Mouse (Mus musculus) cerebellum, adult 2 months (tissue): ENCODE results near the gene Timm8b.

Experiments
- CTCF ChIP-seq: fragments of 200-500 bp; IDR thresholded peaks from 2 replicates; pipeline ENCODE4 v1.5.1; 2011; ENCODE audit warnings: low read depth, mild to moderate bottlenecking, control low read depth, low read length, moderate library complexity, borderline replicate concordance; ENCODE audit not compliant: insufficient read depth
- POLR2A ChIP-seq: fragments of 200-500 bp; IDR thresholded peaks from 2 replicates; pipeline ENCODE4 v1.6.1; 2011; ENCODE audit warnings: low read length, control low read depth, borderline replicate concordance; ENCODE audit not compliant: insufficient read depth

GRCm38 (mm10) chr9:50617794-50618330, 14.2 kb downstream of the Timm8b start:
- TF ChIP-seq CTCF (no peak), POLR2A (no peak)
